In genomic region chr10:80348244-80348781, GRCm38 (mm10) we compare ENCODE assay signal across 8 mouse cellular contexts. TPM values are rescaled to one million over a fixed set of nuclear protein-coding genes. Genes with fewer than 3 reads are reported as not detected.
DNase-seq lines count a peak whose midpoint lies in the region; ATAC-seq and TF ChIP-seq lines count a peak whose summit lies in the region.

Gene Adamtsl5, minus strand, starts transcription at chr10:80348412.

- no peak for ATAC-seq in hindbrain, embryonic 15.5 days (ENCODE audit: low FRiP score, low read depth)
- no peak for ATAC-seq in neural tube, embryonic 15.5 days (ENCODE audit: low FRiP score)

- peaks cover 23% of the 10 kb centered on the region for H3K4me1 ChIP-seq in hindbrain, embryonic 15.5 days (replicated peaks)
- peaks cover 17% of the 10 kb centered on the region for H3K4me1 ChIP-seq in neural tube, embryonic 15.5 days

- peak within 1 kb of the TSS; percentile 72 for H3K4me3 ChIP-seq in gastrocnemius, adult 2 months
- 0 out of 2 replicates have a peak within 1 kb of the TSS, but pooled peaks have one; percentile 9 for H3K4me3 ChIP-seq in hindbrain, embryonic 15.5 days
- H3K4me3 ChIP-seq in neural tube, embryonic 15.5 days (replicated peaks): peak within 1 kb of the TSS; percentile 21

- intact Hi-C loops in gastrocnemius, adult 2 months (cut with DNase I): loop anchor here (1.0 kb wide), 1 partner anchor 53 kb away; the partner anchor contains the start of gene Apc2
- intact Hi-C loops in left cerebral cortex, postnatal 4 days (cut with DNase I): no loop called here

- no peaks in the 10 kb centered on the region for H3K9me3 ChIP-seq in hindbrain, embryonic 15.5 days
- H3K9me3 ChIP-seq in neural tube, embryonic 15.5 days (replicated peaks): no peaks in the 10 kb centered on the region

- under 1% methylated on average over 40 of the region's 42 CpGs for WGBS in hindbrain, embryonic 15.5 days
- WGBS in neural tube, embryonic 15.5 days: 2% methylated on average over 36 of the region's 42 CpGs

- no peaks in the 10 kb centered on the region for H3K36me3 ChIP-seq in hindbrain, embryonic 15.5 days
- no peaks in the 10 kb centered on the region for H3K36me3 ChIP-seq in neural tube, embryonic 15.5 days

- peak; percentile 62 for DNase-seq in kidney, adult 18-20 months
- DNase-seq in kidney, adult 9 months: no peak
- peak; percentile 77 for DNase-seq in c-Kit-positive CD71-positive TER-119-negative erythroid progenitor cells, embryonic 14.5 days (ENCODE audit: low read depth)
- peak; percentile 89 for DNase-seq in gastrocnemius, adult 2 months
- DNase-seq in lung, adult 18-20 months: peak; percentile 67 to 77
- no peak for DNase-seq in left cerebral cortex, postnatal 4 days

- peaks cover 95% of the 10 kb centered on the region for H3K27me3 ChIP-seq in hindbrain, embryonic 15.5 days
- H3K27me3 ChIP-seq in neural tube, embryonic 15.5 days (replicated peaks): peaks cover 97% of the 10 kb centered on the region

- H3K27ac ChIP-seq in gastrocnemius, adult 2 months: peak within 1 kb of the TSS; percentile 88
- H3K27ac ChIP-seq in hindbrain, embryonic 15.5 days (replicated peaks): no peak within 1 kb of the TSS
- no peak within 1 kb of the TSS for H3K27ac ChIP-seq in neural tube, embryonic 15.5 days (replicated peaks)

- no peak within 1 kb of the TSS for H3K9ac ChIP-seq in hindbrain, embryonic 15.5 days
- no peak within 1 kb of the TSS for H3K9ac ChIP-seq in neural tube, embryonic 15.5 days (replicated peaks)

- TF ChIP-seq CTCF in gastrocnemius, adult 2 months (IDR thresholded peaks at IDR 0.05): peak; percentile 93

- H3K4me2 ChIP-seq in hindbrain, embryonic 15.5 days: peak within 1 kb of the TSS; percentile 39
- peak within 1 kb of the TSS; percentile 42 for H3K4me2 ChIP-seq in neural tube, embryonic 15.5 days

RNA-seq across cellular contexts. Expression of gene Adamtsl5, which starts in this region (rescaled TPM):
- total RNA-seq in gastrocnemius, adult 2 months (2021): 10 to 100 TPM; 26.2 to 43.3 TPM
- polyA plus RNA-seq in hindbrain, embryonic 15.5 days (2015; fragmentation: Nextera tagmentation; extraction: Ambion mirVana): 0.76 and 1.2 TPM in 2 replicates
- polyA plus RNA-seq in neural tube, embryonic 15.5 days (2015; fragmentation: Nextera tagmentation; extraction: Ambion mirVana): 1.6 and 3.6 TPM in 2 replicates
- under 1 TPM; 0.56 to 0.72 TPM for total RNA-seq in left cerebral cortex, postnatal 4 days (2021)

Comparison
In these comparisons a context has a peak if more than half of its experiments do, and no peak if none do; other contexts are left out.
1. RNA of gene Adamtsl5 (total RNA-seq): 26.2 to 43.3 TPM in gastrocnemius, adult 2 months; 0.56 to 0.72 TPM in left cerebral cortex, postnatal 4 days; every median in the first group is over 10 times any median in the second.
2. DNase-seq: peak in kidney, adult 18-20 months (single experiment), c-Kit-positive CD71-positive TER-119-negative erythroid progenitor cells, embryonic 14.5 days (single experiment), gastrocnemius, adult 2 months (single experiment) and lung, adult 18-20 months (2 of 2); none in kidney, adult 9 months (single experiment) and left cerebral cortex, postnatal 4 days (single experiment).
3. H3K4me3 ChIP-seq: peak in every context shown above with its lines; median percentile 72 in gastrocnemius, adult 2 months; 21 in neural tube, embryonic 15.5 days; 9 in hindbrain, embryonic 15.5 days.